Mouse (Mus musculus): ENCODE results near the gene Fmnl3. TPM values are rescaled to one million over a fixed set of nuclear protein-coding genes. Genes with fewer than 3 reads are reported as not detected.
"Not testable (repeated sequence)": the region's sequence is repeated elsewhere in the genome, so short reads cannot be mapped to it uniquely, and the experiment has no call there.

Fmnl3 gene
- total RNA-seq, 1 experiment from 2014 or later, result 21.3 TPM

DNA sequence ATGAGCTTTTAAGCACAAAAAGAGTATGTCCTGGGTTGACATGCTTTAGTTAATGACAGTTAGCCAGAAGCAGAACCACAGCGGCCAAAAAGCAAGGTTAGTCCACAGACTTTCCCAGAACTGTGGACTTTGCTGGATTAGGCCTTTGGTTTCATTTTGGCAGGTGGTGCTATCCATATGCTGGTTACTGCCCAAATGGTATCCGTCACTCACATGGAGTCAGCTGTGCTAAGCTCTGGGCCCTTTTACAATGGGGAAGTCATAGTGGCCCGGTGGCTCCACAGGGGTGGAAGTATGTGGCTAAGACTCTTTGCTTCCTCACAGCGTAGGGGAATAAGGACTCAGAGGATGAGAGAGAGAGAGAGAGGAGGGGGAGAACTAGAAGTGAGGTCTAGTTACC, 17.7 kb upstream of the Fmnl3 start:
- DNase-seq, result no peak

DNA sequence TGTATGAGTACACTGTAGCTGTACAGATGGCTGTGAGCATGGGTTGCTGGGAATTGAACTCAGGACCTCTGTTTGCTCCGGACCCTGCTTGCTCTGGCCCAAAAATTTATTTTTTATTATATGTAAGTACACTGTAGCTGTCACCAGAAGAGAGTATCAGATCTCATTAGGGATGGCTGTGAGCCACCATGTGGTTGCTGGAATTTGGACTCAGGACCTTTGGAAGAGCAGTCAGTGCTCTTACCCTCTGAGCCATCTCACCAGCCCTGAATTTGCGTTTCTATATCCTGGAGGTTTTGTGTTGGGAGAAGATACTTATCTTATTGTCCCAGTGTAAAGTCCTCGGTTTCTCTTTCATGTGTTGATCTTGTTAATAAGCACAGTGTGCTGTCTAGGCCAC, 16.5 kb upstream of the Fmnl3 start:
- no peak for DNase-seq

DNA sequence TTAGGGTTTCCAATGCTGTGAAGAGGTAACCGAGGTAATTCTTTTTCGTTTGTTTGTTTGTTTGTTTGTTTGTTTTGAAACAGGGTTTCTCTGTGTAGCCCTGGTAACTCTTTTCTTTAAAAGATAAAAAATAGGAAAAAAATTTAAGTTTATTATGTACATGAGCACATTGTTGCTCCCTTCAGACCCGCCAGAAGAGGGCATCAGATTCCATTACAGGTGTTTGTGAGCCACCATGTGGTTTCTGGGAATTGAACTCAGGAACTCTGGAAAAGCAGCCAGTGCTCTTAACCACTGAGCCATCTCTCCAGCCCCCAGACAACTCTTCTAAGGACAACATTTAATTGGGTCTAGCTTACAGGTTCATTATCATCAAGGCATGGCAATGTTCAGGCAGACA, 15.8 kb upstream of the Fmnl3 start:
- not testable (repeated sequence) for DNase-seq

DNA sequence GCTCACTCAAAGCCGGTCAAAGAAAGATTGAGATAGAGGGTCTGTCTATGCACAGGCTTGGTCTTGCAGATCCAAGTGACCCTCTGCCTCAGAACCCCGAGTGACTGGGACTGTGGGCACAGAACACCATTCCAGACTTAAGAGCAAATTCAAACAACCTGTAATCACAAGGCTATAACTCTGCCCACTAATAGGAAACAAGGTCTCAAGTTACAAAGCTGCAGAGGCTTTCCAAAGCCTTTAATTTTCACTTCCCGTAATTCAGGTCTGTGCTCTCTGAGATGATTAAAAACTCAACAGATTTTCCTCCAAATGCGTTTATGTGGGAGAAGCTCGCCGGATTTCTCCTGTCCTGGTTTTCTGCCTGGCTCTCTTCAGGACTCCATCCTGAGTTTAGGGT, 13.8 kb upstream of the Fmnl3 start:
- no peak for DNase-seq

DNA sequence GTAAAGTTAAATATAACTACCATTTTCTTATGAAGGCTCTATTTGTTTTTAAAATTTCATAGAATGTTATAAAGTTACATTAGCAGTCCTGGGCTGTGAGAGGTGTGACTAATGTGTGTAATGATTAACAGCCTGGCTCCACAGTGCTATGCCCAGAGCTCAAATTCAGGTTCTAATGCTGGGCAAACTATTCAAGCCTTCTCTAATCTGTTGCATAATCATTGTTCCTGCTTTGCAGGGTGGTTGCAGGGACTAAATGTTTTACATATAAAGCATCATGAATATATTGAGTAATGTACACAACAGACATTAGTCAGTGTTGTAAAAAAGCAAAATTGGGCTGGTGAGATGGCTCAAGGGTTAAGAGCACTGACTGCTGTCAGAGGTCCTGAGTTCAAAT, 12.6 kb upstream of the Fmnl3 start:
- no peak for DNase-seq

DNA sequence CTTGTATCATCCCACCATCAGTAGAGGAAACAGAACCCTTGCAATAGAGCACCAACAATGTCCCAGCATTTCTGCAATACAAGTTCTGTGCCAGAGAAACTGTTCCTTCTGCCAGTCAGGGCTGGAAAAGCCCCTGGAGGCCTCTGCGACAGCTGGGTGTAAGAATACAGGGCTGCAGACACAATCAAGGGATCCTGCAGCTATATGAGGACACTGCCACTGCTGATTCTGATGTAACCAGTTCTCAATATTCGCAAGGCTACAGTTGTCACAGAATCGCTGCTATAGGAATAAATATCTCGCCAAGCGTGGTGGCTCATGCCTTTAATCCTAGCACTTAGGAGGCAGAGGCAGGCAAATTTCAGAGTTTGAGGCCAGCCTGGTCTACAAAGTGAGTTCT, 6.0 kb upstream of the Fmnl3 start:
- DNase-seq, result no peak

DNA sequence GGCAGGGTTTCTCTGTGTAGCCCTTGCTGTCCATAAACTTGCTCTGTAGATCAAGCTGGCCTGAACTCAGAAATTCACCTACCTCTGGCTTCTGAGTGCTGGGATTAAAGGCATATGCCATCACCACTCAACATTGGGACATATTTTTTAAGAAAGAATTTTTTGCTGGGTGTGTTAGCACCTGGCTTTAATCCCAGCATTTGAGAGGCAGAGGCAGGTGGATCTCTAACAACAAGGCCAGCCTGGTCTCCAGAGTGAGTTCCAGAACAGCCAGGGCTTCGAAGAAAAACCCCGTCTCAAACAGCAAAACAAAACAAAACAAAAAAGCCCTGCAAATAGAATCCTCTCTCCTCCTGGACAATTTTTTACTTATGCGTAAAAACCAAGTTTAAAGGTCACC, 5.3 kb upstream of the Fmnl3 start:
- no peak for DNase-seq

DNA sequence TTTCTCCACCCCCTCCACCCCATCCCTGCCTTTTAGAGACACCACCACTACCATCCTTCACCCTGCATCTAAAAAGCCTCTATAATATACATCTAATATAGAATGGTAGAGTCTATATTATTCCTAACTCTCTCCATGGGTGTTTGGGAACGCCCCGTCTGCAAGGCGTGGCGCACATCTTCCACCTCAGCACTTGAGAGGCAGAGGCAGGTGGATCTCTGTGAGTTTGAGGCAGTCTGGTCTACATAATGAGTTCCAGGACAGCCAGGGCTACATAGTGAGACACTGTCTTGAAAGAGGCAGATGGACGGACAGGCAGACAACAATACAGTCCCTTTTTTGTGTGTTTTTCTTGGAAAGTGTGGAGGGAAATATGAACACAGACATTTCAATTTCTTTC, 4.8 kb upstream of the Fmnl3 start:
- no peak for DNase-seq

DNA sequence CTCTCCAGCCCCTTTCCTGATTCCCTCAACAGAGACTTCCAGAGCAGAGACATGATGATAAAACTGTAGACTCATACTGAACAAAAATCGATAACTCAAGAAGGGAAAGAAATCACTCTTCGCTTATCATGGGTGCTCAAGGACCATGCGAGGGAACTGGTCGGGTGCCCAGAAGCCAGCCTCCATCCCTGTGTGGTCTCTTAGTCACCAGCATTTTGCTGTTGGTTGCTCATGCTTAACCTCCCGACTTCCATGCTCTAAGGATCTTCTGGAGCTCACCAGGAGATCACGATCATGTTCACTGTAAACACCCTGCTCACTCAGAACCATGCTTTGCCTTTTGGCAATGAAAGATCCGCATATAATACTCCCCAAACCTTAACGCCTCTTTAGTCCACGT, 2.5 kb upstream of the Fmnl3 start:
- DNase-seq, result peak; percentile 76

DNA sequence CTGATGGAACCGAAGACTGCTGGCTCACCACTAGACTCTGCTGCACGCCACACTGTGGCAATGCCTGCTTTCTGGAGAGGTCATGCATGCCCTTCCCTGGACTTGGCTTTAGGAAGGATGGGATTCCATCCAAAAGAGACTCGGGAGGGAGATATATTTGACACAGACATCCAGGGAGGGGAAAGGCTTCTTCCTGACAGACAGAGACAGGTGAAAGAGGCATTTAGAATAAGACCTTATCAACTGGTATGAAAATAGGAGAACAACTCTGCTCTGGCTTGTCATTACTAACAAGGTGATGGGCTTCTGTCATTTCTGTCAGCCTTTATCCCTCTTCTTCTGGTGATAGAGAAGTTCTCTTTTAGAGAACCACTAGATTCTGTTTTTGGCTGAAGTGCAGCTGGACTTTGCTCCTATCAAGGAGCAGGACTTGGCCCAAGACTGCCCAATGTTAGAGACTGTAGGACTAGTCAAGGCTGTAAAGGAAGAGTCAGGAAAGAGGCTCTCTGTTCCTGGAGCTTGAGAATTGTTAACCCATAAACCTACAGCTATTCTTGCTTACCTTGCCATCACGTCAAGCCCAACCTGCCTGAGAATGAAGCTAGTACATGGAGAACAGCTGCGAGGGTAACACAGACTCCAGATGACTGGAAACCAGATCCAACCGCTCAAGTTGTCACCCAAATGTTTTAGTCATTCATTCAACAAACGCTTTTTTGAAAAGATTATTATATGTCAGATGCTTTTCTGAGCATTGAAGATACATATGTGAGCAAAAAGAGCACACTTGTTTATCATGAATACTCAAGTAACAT, 1.5 kb upstream of the Fmnl3 start:
- no peak for DNase-seq

DNA sequence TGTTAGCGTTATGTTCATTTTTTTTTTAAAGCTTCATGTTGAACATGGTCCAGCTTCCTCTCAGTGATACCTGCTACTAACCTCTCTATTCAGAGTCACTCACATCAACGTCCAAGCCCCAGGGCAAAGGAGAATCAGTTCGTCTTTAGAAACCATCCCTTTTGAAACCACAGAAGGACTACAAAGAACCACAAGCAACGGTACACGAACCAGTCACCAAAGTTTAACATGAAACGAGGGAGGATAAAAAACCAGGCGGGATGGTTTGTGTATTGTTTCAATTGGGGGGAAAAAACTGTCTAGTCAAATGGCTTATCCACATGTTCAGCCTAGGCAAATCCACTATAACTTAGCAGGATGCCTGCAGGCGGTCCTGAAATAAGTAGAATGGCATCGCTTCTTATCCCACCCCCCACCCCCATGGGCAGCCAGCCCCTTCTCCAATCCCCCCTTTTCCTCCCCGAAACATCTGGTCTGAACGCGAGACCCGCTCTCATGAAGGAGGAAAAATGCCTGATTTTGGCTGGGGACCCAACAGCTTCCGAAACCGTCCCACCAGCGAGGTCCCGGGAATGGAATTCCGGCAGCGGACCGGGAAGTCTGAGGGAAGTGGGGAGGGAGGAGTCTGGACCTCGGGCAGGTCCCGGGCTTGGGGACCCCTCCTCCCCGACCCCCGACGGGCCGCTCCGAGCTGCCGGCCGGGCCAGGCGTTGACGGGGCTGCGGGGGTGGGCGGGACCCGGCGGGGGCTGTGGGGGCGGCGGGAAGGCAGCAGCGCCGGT, 701 bp downstream of the Fmnl3 start:
- peak; percentile 49 for DNase-seq

DNA sequence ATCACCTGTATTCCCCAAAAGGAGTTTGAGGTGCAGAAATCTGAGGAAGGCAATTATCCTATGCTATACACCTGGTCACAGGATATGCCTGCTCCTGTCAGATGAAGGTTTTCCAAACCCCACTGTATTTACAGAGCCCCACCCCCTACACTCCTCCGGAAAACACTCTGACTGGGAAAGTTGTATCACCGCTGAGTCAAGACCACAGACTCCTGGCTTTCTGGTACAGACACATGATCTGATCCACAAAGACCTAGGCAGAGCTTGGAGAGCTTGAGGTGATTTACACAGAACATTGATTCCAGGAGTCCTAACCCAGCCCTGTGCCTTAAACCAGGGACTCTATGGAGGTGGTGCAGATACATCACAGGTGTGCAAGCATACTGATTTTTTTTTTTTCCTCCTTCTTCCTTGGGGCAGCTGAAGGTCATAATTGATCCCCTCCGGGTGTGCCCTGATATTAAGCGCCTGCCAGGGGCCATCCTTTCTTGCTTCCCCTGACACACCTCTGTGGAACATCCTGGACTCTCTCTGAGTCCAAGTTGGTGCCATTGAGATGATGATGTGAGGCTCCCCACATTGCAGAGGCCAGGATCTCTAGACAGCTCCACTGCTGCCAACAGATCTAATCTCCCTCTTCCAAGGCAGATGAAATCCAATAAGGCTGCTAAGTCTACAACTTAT, 1.6 kb downstream of the Fmnl3 start:
- DNase-seq, result no peak

DNA sequence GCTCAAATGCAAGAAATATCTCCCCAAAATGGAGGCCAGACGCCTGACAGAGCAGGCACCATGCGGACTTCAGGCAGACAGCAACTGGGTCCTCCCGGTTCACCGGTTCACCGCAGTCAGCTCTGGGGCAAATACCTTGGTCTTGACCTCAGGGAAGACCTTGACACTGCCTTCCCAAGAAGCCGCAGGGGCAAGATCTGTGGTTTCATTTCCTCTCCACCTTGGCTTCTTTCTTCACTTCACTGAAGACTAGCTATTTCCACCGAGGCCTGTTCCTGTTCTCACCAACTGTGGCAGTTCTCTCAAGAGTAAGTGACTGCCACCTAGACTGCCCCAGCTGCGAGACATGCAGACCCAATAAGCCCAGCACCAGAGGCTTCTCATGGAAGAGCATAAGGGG, 5.4 kb downstream of the Fmnl3 start:
- no peak for DNase-seq

DNA sequence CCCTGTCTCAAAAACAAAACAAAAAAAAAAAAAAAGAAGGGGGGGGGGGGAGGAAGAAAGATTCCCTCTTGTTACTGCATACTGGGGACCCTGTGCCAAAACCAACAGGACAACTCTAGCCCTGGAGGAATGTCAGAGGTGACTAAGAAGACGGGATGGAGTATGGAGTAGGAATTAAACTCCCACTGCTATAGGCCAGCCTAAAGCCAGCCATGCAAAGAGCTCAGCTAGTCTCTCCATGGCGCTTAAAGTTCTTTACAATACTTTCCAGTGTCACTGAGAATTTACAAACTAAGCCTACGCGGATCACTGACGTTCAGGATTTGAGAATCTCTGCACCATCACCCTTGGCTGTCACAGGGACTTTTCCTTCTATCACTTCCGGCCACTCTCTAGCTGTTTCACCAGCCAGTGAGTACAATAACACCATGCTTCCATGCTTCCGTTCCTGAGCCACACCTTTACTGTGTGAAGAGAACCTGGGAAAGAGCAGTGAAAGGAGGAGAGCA, 6.2 kb downstream of the Fmnl3 start:
- DNase-seq, result no peak

DNA sequence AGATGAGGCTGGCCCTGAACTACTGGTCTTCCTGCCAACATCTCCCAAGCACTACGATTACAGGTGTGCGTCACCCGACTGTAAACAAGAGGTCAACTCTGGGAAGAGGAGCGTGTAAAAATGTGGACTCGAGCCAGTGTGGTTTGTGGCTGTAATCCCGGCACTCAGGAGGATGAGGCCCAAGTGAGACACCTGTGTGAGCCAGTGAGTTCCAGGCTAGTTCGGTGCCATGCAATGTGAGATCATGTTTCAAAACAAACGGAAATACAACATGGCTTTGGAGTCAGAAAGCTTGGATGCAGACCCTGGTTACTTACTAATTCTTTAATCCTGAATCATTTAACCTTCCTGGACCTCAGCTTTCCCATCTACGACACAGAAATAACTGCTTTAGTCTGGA, 11.3 kb downstream of the Fmnl3 start:
- DNase-seq, result no peak

DNA sequence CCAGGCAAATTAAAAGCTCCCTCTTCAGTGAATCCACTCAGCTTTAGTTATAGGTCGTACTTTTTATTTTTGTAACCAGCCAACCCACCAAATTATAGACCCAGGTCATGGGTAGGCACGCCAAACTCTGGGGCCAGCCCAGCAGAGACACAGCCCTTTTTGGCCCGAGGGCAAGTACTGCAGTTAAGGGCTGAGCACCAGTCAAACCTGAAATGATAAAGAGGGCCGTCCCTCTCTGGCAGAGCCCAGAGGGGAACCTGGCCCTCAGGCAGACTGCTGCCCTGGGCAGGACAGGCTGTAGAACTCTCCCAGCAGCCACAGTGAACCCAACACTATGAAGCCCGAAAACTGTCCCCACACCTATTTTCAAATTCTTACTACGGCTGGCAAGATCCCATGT, 13.8 kb downstream of the Fmnl3 start:
- DNase-seq, result no peak

DNA sequence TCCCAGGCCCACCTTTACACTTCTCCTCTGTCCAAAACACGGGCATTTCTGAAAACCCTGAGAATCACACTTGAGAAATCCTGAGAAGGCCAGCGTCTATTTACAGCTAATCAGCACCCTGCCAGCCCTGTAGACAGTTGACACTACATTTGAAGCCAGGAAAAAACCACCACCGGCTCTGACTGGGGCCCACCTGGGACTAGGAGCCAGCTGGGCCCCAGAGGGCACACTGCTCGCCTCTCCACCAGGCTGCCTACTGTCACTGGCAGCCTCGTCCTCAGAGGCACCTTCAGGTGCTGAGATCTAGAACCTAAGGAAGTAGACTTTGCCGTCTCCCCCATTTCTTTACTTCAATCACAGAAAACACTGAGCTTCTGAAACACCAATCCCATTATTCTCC, 14.6 kb downstream of the Fmnl3 start:
- DNase-seq, result no peak

DNA sequence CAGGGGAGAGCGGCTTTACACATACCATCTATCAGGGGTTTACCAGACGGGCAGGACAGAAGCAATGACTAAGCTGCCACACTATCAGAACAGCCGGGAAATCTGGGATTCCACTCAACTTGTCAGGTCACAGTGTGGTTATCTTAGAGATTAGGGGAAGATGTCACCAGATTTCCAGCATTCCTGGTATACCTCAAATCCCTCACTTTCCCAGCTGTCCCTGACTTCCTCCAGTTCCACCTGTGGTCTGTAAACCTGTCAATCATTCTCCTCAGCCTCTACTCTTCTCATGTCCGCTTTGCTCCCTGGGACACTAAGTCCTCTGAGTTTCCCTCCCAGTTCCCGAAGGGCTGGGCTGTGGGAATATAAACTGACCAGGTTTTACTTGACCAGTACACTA, 18.0 kb downstream of the Fmnl3 start:
- DNase-seq, result no peak

DNA sequence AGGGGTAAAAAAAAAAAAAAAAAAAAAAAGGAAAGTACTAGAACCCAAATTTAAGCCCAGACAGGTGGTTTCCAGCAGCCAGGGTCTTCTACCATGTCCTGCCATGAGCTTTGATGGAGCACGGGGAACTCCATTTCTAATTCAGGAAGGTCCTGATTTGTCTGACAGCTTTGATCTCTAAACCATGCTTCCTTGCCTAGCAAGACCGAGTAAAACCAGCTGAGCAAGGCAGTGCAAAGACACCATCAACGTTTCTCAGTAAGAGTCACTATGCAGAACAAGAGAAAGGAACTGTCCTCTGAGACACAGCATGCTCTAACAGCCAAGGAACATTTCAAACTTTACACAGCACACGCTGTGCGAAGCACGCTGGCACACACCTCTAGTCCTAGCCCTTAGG, 18.7 kb downstream of the Fmnl3 start:
- DNase-seq, result no peak

DNA sequence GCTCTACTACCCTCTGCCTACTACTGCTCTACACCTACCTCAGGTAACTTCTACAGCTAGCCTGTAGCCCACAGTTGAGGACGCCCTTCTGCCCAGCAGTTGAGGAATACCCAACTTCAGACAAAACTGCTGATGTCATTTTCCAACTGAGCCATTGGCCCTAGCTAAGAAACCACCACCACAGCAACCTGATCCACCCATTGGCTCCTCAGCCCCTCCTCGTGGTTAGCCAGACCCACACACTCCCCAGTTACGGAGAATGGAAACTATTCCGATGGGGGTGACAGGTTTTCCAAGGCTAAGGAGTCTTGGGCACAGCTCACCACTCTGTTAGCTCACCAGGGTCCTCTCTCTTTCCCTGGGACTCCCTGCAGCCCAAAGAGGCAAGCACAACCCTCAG, 25.3 kb downstream of the Fmnl3 start:
- DNase-seq, result no peak

DNA sequence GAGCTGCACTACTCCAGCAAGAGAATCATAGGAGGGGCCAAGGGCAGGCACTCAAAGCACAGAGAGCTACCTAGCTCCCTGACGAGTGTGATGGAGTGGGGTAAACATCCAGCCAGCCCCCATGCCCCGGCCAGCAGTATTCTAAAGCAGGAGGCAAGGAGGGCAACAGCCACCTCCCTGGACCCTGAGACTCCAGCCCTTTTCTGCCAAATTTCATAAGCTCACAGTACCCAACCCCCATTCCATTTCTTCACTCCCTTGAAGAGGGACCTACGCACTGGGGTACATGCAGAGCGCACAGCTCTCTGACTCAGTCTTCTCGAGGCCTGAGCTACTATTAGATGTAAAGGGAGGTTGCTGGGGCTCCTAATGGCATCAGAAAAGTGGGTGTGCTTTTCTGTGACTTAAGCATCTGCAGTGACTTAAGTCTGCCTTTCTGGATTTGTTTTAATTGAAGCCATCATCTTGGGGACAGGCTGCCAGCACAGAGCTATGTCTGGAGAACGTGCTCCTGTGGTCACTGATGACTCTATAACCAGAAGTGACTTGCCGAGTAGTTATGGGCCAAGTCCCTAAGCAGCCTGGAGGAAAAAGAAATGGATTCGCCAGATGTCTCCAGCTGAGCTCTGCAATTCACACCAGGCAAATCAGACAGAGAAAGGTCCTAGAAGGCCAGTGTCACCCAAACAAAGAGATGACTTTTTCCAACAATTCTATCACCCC, 26.0 kb downstream of the Fmnl3 start:
- DNase-seq, result no peak

DNA sequence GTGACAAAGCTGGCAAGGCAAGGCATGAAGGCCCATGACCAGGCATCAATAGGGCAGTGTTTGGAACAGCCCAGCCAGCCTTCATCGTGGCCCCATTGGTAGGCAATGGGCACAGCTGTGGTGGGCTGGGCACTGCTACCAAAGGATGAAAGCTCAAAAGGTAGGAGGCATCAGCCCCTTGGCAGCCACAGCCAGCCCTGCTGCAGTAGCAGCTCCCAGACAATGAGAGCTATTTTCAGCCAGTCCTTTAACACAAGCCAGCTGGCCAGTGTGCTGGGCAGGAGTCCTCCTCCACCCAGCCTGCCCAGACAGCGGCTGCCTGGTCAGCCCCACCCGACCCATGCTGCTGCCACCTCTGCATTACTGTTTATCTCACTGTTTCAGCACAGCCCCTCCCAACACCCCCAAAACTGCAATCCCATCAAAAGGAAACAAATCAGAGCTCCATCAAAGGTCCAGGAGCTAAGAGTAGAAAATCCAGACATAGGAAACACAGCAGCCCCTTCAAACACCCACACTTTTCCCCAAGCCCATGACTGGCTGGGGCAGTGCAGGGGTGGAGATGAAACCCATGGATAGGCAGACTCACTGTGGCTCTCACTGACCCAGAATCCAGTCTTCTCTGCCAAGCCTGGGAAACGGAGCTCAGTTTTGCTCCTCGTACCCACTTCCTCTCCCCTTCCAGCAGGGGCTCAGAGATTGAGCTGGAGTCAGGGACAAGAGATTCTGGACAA, 26.7 kb downstream of the Fmnl3 start:
- peak; percentile 47 for DNase-seq
